In the genomic region with DNA sequence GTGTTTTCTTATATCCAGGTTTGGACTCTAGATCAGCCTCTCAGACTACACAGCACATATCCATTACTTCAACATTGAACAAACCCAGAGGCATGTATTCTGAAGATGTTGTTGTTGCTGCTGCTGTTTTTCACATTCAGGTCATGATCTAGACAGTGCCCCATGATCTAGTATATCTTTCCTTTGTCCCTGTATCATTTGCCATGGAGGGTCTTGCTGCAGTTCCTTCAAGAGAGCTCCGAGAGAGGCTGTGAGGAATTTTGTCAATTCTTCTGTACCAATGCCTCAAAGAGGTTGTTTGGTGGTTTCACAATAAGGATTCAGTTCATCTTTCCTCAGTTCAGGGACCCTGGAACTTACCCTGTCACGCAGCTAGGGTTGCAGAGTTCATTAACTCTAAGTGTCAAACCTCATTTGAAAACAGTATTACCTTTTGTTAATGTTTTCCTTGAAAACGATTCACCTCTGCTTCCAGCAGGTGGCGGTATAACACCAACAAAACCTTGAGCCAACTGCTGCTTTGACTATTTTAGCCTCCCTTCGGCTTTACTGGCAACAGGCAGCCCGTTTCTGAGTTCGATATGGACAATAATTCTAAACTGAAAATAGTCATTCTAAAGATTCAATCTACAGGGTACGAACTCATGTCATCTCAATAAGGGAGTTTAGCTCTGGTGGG, we compare ENCODE assay signal across 7 mouse cellular contexts.
A peak's percentile ranks its signal among the peaks of the same experiment; 100 is the strongest.
DNase-seq lines count a peak whose midpoint lies in the region; ATAC-seq lines count a peak whose summit lies in the region.

No protein-coding gene starts in this region.

- no peaks in the 10 kb centered on the region for H3K9me3 ChIP-seq in forebrain, embryonic 16.5 days (ENCODE audit: control insufficient read depth, low read length)
- H3K9me3 ChIP-seq in hindbrain, embryonic 16.5 days (ENCODE audit: control insufficient read depth, low read length) = no peaks in the 10 kb centered on the region

- H3K4me1 ChIP-seq in forebrain, embryonic 16.5 days (replicated peaks; ENCODE audit: control insufficient read depth, insufficient read depth, low read length) = no peaks in the 10 kb centered on the region
- no peaks in the 10 kb centered on the region for H3K4me1 ChIP-seq in hindbrain, embryonic 16.5 days (ENCODE audit: control insufficient read depth, insufficient read depth, low read depth, low read length)

- no peaks in the 10 kb centered on the region for H3K36me3 ChIP-seq in forebrain, embryonic 16.5 days (ENCODE audit: control insufficient read depth, insufficient read depth)
- no peaks in the 10 kb centered on the region for H3K36me3 ChIP-seq in hindbrain, embryonic 16.5 days (ENCODE audit: control insufficient read depth, insufficient read depth, low read length)

- no peak overlapping the region for H3K27ac ChIP-seq in forebrain, embryonic 16.5 days (ENCODE audit: low read length)
- no peak overlapping the region for H3K27ac ChIP-seq in hindbrain, embryonic 16.5 days (ENCODE audit: low read depth, low read length)

- peak; percentile 44 for DNase-seq in R1 (ENCODE audit: low read depth, low spot score)
- DNase-seq in layer of hippocampus, postnatal 36 days = peak; percentile 30 to 55
- DNase-seq in mesoderm, embryonic 11.5 days (ENCODE audit: low read depth, low spot score) = peak; percentile 67
- peak; percentile 73 for DNase-seq in right cerebral cortex, postnatal 4 days

- peak; percentile 56 for ATAC-seq in cerebellum, adult (ENCODE audit: insufficient number of reproducible peaks, low FRiP score, low TSS enrichment)
- ATAC-seq in forebrain, embryonic 16.5 days = peak; percentile 71
- ATAC-seq in hindbrain, embryonic 16.5 days = peak; percentile 59

- H3K27me3 ChIP-seq in forebrain, embryonic 16.5 days (replicated peaks; ENCODE audit: control insufficient read depth, insufficient read depth, low read length) = no peaks in the 10 kb centered on the region
- H3K27me3 ChIP-seq in hindbrain, embryonic 16.5 days (replicated peaks; ENCODE audit: control insufficient read depth, insufficient read depth, low read length) = no peaks in the 10 kb centered on the region

- no peak overlapping the region for H3K4me3 ChIP-seq in forebrain, embryonic 16.5 days (replicated peaks; ENCODE audit: low read length)
- H3K4me3 ChIP-seq in hindbrain, embryonic 16.5 days (ENCODE audit: low read length) = no peak overlapping the region

- no peak overlapping the region for H3K9ac ChIP-seq in forebrain, embryonic 16.5 days (replicated peaks; ENCODE audit: low read depth, low read length)
- no peak overlapping the region for H3K9ac ChIP-seq in hindbrain, embryonic 16.5 days (ENCODE audit: low read depth, low read length)

- H3K4me2 ChIP-seq in forebrain, embryonic 16.5 days (ENCODE audit: low read length) = no peak overlapping the region
- H3K4me2 ChIP-seq in hindbrain, embryonic 16.5 days (ENCODE audit: low read length) = peak overlapping the region; percentile 24; the same call in 1 of the 2 replicates

- WGBS in forebrain, embryonic 16.5 days = 18% methylated on average over 8 of the region's 8 CpGs
- 14% methylated on average over 8 of the region's 8 CpGs for WGBS in hindbrain, embryonic 16.5 days
